8 mouse cellular contexts compared by ENCODE assay signal in genomic region chr2:134786856-134787250, GRCm38 (mm10). TPM values are rescaled to one million over a fixed set of nuclear protein-coding genes. Genes with fewer than 3 reads are reported as not detected.
DNase-seq lines count a peak whose midpoint lies in the region; ATAC-seq and TF ChIP-seq lines count a peak whose summit lies in the region.

No protein-coding gene starts in this region.

- H3K27me3 ChIP-seq in lung, postnatal 0 days (replicated peaks; ENCODE audit: insufficient read depth, low read length), result no peaks in the 10 kb centered on the region
- H3K27me3 ChIP-seq in intestine, embryonic 14.5 days (replicated peaks; ENCODE audit: control insufficient read depth, insufficient read depth, low read length), result no peaks in the 10 kb centered on the region; the same call in 1 of the 2 replicates
- no peaks in the 10 kb centered on the region for H3K27me3 ChIP-seq in neural tube, embryonic 11.5 days (ENCODE audit: control insufficient read depth, insufficient read depth, low read length)

- no peak overlapping the region for H3K9ac ChIP-seq in lung, postnatal 0 days (replicated peaks; ENCODE audit: low read depth)
- peak overlapping the region; percentile 61 for H3K9ac ChIP-seq in intestine, embryonic 14.5 days (ENCODE audit: low read length)
- H3K9ac ChIP-seq in neural tube, embryonic 11.5 days (ENCODE audit: low read length), result peak overlapping the region; percentile 79

- no peak for TF ChIP-seq EP300 in lung, postnatal 0 days (IDR thresholded peaks at IDR 0.05)

- peak; percentile 11 for DNase-seq in cerebellum, adult 11-12 months
- no peak for DNase-seq in cerebellum, postnatal 25 days
- no peak for DNase-seq in lung, postnatal 0 days (ENCODE audit: low spot score)
- DNase-seq in lung, postnatal 25 days (ENCODE audit: low spot score), result no peak
- no peak for DNase-seq in intestine, embryonic 14.5 days (ENCODE audit: low spot score)
- peak; percentile 12 for DNase-seq in neural tube, embryonic 11.5 days (ENCODE audit: low spot score)
- no peak for DNase-seq in ovary, postnatal 36 days (ENCODE audit: low spot score)

- no peaks in the 10 kb centered on the region for H3K4me1 ChIP-seq in lung, postnatal 0 days (ENCODE audit: insufficient read depth, low read depth, low read length)
- no peaks in the 10 kb centered on the region; the same call in 1 of the 2 replicates for H3K4me1 ChIP-seq in intestine, embryonic 14.5 days (replicated peaks; ENCODE audit: control insufficient read depth, insufficient read depth, low read length)
- peaks cover 4% of the 10 kb centered on the region for H3K4me1 ChIP-seq in neural tube, embryonic 11.5 days (ENCODE audit: control insufficient read depth, insufficient read depth, low read length)

- ATAC-seq in lung, postnatal 0 days, result no peak
- ATAC-seq in intestine, embryonic 14.5 days (replicated peaks; ENCODE audit: low FRiP score, low TSS enrichment, low read depth), result no peak; the same call in 1 of the 2 replicates
- ATAC-seq in neural tube, embryonic 11.5 days (ENCODE audit: insufficient read depth, low FRiP score, low TSS enrichment), result no peak
- no peak for ATAC-seq in megakaryocyte progenitor cell, adult 5-6 weeks (replicated peaks; ENCODE audit: poor library complexity)

- H3K36me3 ChIP-seq in lung, postnatal 0 days (ENCODE audit: insufficient read depth, low read length), result no peaks in the 10 kb centered on the region
- H3K36me3 ChIP-seq in intestine, embryonic 14.5 days (ENCODE audit: control insufficient read depth, insufficient read depth, low read length), result no peaks in the 10 kb centered on the region
- H3K36me3 ChIP-seq in neural tube, embryonic 11.5 days (ENCODE audit: control insufficient read depth, insufficient read depth, low read length), result no peaks in the 10 kb centered on the region

- peak overlapping the region; percentile 79 for H3K4me2 ChIP-seq in lung, postnatal 0 days (replicated peaks; ENCODE audit: low read depth, low read length)
- peak overlapping the region; percentile 86 for H3K4me2 ChIP-seq in intestine, embryonic 14.5 days (ENCODE audit: low read length)
- H3K4me2 ChIP-seq in neural tube, embryonic 11.5 days (ENCODE audit: low read depth), result peak overlapping the region; percentile 95

- 6% methylated on average over 6 of the region's 6 CpGs for WGBS in lung, postnatal 0 days
- 10% methylated on average over 6 of the region's 6 CpGs for WGBS in intestine, embryonic 14.5 days
- 10% methylated on average over 6 of the region's 6 CpGs for WGBS in neural tube, embryonic 11.5 days

- no peaks in the 10 kb centered on the region for H3K9me3 ChIP-seq in lung, postnatal 0 days (ENCODE audit: low read length)
- no peaks in the 10 kb centered on the region for H3K9me3 ChIP-seq in intestine, embryonic 14.5 days (ENCODE audit: control insufficient read depth, low read length)
- H3K9me3 ChIP-seq in neural tube, embryonic 11.5 days (ENCODE audit: control insufficient read depth, low read length), result no peaks in the 10 kb centered on the region

- TF ChIP-seq CTCF in lung, postnatal 0 days (IDR thresholded peaks at IDR 0.05), result no peak

- no peak overlapping the region for H3K27ac ChIP-seq in lung, postnatal 0 days (ENCODE audit: low read length)
- no peak overlapping the region for H3K27ac ChIP-seq in intestine, embryonic 14.5 days (ENCODE audit: low read depth)
- H3K27ac ChIP-seq in neural tube, embryonic 11.5 days (ENCODE audit: low read depth, low read length), result no peak overlapping the region

- peak overlapping the region; percentile 64 for H3K4me3 ChIP-seq in lung, postnatal 0 days (ENCODE audit: low read depth, low read length)
- peak overlapping the region; percentile 66 for H3K4me3 ChIP-seq in intestine, embryonic 14.5 days (ENCODE audit: low read depth, low read length)
- H3K4me3 ChIP-seq in neural tube, embryonic 11.5 days (ENCODE audit: low read depth, low read length), result peak overlapping the region; percentile 59

RNA-seq across cellular contexts. Expression of gene Plcb1, which starts 1.0 kb away (rescaled TPM):
- polyA plus RNA-seq in lung, postnatal 0 days (2015; fragmentation: Nextera tagmentation; extraction: Ambion mirVana), result 8.7 and 12.3 TPM in 2 replicates
- 13.0 and 14.0 TPM in 2 replicates for polyA plus RNA-seq in intestine, embryonic 14.5 days (2014; fragmentation: Nextera tagmentation; extraction: Ambion mirVana)
- polyA plus RNA-seq in neural tube, embryonic 11.5 days (2014; fragmentation: Nextera tagmentation; extraction: Ambion mirVana), result 10.8 and 11.7 TPM in 2 replicates
- total RNA-seq in megakaryocyte progenitor cell, adult 5-6 weeks (2015), result 4.9 and 6.5 TPM in 2 replicates
- total RNA-seq in megakaryocyte progenitor cell, adult 5-6 weeks (2017), result 3.3 and 5.2 TPM in 2 replicates

Comparison
In these comparisons a context has a peak if more than half of its experiments do, and no peak if none do; other contexts are left out.
1. DNase-seq: peak in cerebellum, adult 11-12 months (single experiment) and neural tube, embryonic 11.5 days (single experiment); none in cerebellum, postnatal 25 days (0 of 2), lung, postnatal 0 days (single experiment), lung, postnatal 25 days (single experiment), intestine, embryonic 14.5 days (single experiment) and ovary, postnatal 36 days (single experiment).
2. Peak in every context shown above with its lines, with median percentiles within 50 percentile points of each other: H3K4me2 ChIP-seq and H3K4me3 ChIP-seq.